Mouse (Mus musculus): ENCODE data around the gene Oog3. TPM values are rescaled to one million over a fixed set of nuclear protein-coding genes. Genes with fewer than 3 reads are reported as not detected.

The Oog3 gene
- polyA plus RNA-seq (2014; fragmentation: Nextera tagmentation; extraction: Ambion mirVana), result not detected in 2 replicates

DNA sequence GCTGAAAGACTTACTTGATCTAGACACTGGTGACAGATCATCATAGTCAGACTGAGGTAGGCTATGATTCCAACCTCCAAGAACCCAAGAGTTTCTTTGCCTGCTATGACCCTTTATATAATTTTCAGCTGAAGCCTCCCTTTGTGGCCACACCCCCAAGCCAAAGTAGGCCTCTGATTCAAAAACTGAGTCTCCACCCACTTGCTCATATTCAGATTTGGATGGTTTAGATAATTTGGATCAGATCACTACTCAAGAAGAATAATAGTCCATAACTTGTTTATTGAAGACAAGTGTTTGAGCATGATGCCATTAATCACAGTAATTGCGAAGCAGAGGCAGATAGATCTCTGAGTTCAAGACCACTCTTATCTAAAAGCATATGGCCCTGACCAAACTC is at the start of gene Oog3:
Gene Oog3 (minus strand): TSS at position 101 of the 400 bp plus-strand sequence.
- ATAC-seq (ENCODE audit: low FRiP score, low TSS enrichment), result no peak
- Histone ChIP-seq H3K4me2 (replicated peaks; ENCODE audit: low read depth, low read length) (no peak within 1 kb of the TSS), H3K9me3 (ENCODE audit: control insufficient read depth, low read length) (peaks cover 12% of the 10 kb centered on the region), H3K9ac (ENCODE audit: low read depth, low read length) (no peak within 1 kb of the TSS), H3K4me1 (ENCODE audit: control insufficient read depth, insufficient read depth, low read length) (no peaks in the 10 kb centered on the region), H3K4me3 (ENCODE audit: low read length) (no peak within 1 kb of the TSS), H3K27ac (ENCODE audit: low read depth, low read length) (no peak within 1 kb of the TSS), H3K27me3 (ENCODE audit: control insufficient read depth, insufficient read depth, low read length) (no peaks in the 10 kb centered on the region), H3K36me3 (ENCODE audit: control insufficient read depth, insufficient read depth, low read length) (no peaks in the 10 kb centered on the region)
- 90% methylated on average over 1 of the region's 1 CpGs for WGBS

DNA sequence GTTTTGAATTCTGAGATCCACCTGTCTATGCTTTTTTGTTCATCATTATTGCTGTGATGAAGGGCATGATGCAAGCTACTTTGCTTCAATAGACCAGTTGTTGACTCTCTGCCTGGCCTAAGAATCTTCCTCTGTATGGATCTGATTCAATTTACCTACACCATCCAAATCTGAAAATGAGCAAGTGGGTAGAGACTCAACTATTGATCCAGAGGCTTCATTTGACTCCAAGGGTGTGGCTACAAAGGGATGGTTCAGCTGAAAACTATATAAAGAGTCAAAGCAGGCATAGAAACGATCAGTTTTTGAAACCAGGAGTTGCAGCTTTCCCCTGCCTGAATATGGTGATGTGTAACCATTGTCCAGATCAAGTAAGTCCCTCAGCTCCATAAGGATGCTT is 28.0 kb upstream of the Oog3 start, which contains the start of gene Oog2:
Gene Oog2 (plus strand): TSS at position 301 of the 400 bp plus-strand sequence.
- no peak within 1 kb of the TSS for H3K4me2 ChIP-seq (replicated peaks; ENCODE audit: low read depth, low read length)
- no peak within 1 kb of the TSS for H3K4me3 ChIP-seq (ENCODE audit: low read length)
- H3K4me1 ChIP-seq (ENCODE audit: control insufficient read depth, insufficient read depth, low read length), result no peaks in the 10 kb centered on the region
- ATAC-seq (ENCODE audit: low FRiP score, low TSS enrichment), result no peak
- no peaks in the 10 kb centered on the region for H3K27me3 ChIP-seq (ENCODE audit: control insufficient read depth, insufficient read depth, low read length)
- no peak within 1 kb of the TSS for H3K27ac ChIP-seq (ENCODE audit: low read depth, low read length)
- H3K9me3 ChIP-seq (ENCODE audit: control insufficient read depth, low read length), result peaks cover 2% of the 10 kb centered on the region; the same call in 1 of the 2 replicates
- no peaks in the 10 kb centered on the region for H3K36me3 ChIP-seq (ENCODE audit: control insufficient read depth, insufficient read depth, low read length)
- 56% methylated on average over 1 of the region's 1 CpGs for WGBS
- H3K9ac ChIP-seq (ENCODE audit: low read depth, low read length), result no peak within 1 kb of the TSS

Other genes starting within 250 kb of the Oog3 start
- not detected in 2 replicates for gene Pramef25, start 211.6 kb downstream of the Oog3 start, polyA plus RNA-seq (2014; fragmentation: Nextera tagmentation; extraction: Ambion mirVana)
- gene Gm13101, start 195.7 kb downstream of the Oog3 start, polyA plus RNA-seq (2014; fragmentation: Nextera tagmentation; extraction: Ambion mirVana), result not detected in 2 replicates
- not detected in 2 replicates for gene Pramef17, start 168.3 kb downstream of the Oog3 start, polyA plus RNA-seq (2014; fragmentation: Nextera tagmentation; extraction: Ambion mirVana)
- not detected in 2 replicates for gene Pramel4, start 103.5 kb downstream of the Oog3 start, polyA plus RNA-seq (2014; fragmentation: Nextera tagmentation; extraction: Ambion mirVana)
- gene Gm13102, start 56.2 kb downstream of the Oog3 start, polyA plus RNA-seq (2014; fragmentation: Nextera tagmentation; extraction: Ambion mirVana), result not detected in 2 replicates
- not detected in 2 replicates for gene Oog2, start 28.1 kb upstream of the Oog3 start, polyA plus RNA-seq (2014; fragmentation: Nextera tagmentation; extraction: Ambion mirVana)
- not detected in 2 replicates for gene C87977, start 50.7 kb upstream of the Oog3 start, polyA plus RNA-seq (2014; fragmentation: Nextera tagmentation; extraction: Ambion mirVana)
- not detected in 2 replicates for gene Pramel5, start 117.8 kb upstream of the Oog3 start, polyA plus RNA-seq (2014; fragmentation: Nextera tagmentation; extraction: Ambion mirVana)
- not detected in 2 replicates for gene Gm13128, start 167.6 kb upstream of the Oog3 start, polyA plus RNA-seq (2014; fragmentation: Nextera tagmentation; extraction: Ambion mirVana)
- gene Gm13119, start 195.3 kb upstream of the Oog3 start, polyA plus RNA-seq (2014; fragmentation: Nextera tagmentation; extraction: Ambion mirVana), result not detected in 2 replicates
- gene Pramef20, start 215.3 kb upstream of the Oog3 start, polyA plus RNA-seq (2014; fragmentation: Nextera tagmentation; extraction: Ambion mirVana), result not detected in 2 replicates
- gene Pramef12, start 245.8 kb upstream of the Oog3 start, polyA plus RNA-seq (2014; fragmentation: Nextera tagmentation; extraction: Ambion mirVana), result 0.11 and 0.39 TPM in 2 replicates